In the genomic region with DNA sequence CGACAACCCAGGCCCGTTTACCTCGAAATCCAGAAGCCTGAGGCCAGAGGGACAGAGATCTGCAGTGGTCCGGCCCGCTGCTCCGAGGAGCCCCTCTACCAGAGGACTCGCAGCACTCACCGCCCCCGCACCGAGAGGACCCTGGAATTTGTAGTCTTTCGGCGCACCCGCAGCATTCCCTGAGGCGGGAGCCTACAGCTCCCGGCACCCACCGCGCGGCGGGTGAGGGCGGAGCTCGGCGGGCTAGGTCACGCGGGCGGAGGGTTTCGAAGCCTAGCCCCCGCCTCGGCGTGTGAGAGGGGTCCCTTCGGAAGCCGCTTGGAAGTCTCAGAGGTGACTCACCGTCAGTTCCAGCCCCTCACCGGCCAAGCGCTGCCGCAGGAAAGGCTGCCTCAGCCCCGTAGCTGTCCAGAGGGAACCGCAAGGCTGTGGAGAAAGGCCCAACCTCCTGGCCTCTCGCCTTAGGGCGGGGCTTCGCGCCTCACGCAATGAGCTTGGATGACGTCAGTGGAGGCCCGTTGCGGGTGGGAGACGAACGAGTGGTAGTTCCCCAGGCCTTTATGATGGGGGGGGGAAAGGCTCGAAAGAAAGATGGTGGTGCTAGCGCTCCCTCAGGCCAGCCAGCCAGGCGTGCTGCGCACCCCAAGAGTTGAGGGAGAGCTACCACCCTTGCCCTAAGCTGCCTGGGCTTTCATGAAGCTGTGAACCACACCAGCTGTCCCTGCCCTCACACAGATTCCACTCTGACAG, we compare ENCODE assay signal across 8 mouse cellular contexts. TPM values are rescaled to one million over a fixed set of nuclear protein-coding genes. Genes with fewer than 3 reads are reported as not detected.
DNase-seq lines count a peak whose midpoint lies in the region; ATAC-seq and TF ChIP-seq lines count a peak whose summit lies in the region.

Gene Cdip1, minus strand, starts transcription at position 483 of the 750 bp plus-strand sequence.

- H3K4me1 ChIP-seq in hindbrain, embryonic 14.5 days (replicated peaks; ENCODE audit: control insufficient read depth, insufficient read depth, low read length), result peaks cover 38% of the 10 kb centered on the region

- peak; percentile 88 for ATAC-seq in Patski
- ATAC-seq in hindbrain, embryonic 14.5 days (ENCODE audit: low FRiP score), result peak; percentile 98

- TF ChIP-seq CTCF in Patski (IDR thresholded peaks at IDR 0.05), result no peak

- in situ Hi-C loops in Patski (cut with MboI; ENCODE audit: low pct_unique_long_range_greater_than_20kb), result loop anchor here (5.0 kb wide), 1 partner anchor 73 kb away; the partner anchor contains the start of gene Nmral1

- H3K36me3 ChIP-seq in hindbrain, embryonic 14.5 days (replicated peaks; ENCODE audit: control insufficient read depth, insufficient read depth), result no peaks in the 10 kb centered on the region

- H3K4me2 ChIP-seq in hindbrain, embryonic 14.5 days (replicated peaks), result peak within 1 kb of the TSS; percentile 93

- DNase-seq in Patski (ENCODE audit: low read depth, low spot score), result peak; percentile 72
- peak; percentile 96 to 98 for DNase-seq in cerebellum, postnatal 14 days
- DNase-seq in frontal cortex, postnatal 25 days (ENCODE audit: low spot score in 2 of 2), result peak; percentile 89 to 93
- peak; percentile 93 for DNase-seq in hindbrain, embryonic 14.5 days (ENCODE audit: low spot score)
- peak; percentile 97 to 98 for DNase-seq in layer of hippocampus, postnatal 36 days
- DNase-seq in lung, postnatal 36 days, result peak; percentile 96
- peak; percentile 97 for DNase-seq in retina, postnatal 1 day
- peak; percentile 90 to 98 for DNase-seq in urinary bladder, adult 18-20 months (ENCODE audit: low spot score in 2 of 2)

- peak within 1 kb of the TSS; percentile 98 for H3K27ac ChIP-seq in hindbrain, embryonic 14.5 days

- H3K9ac ChIP-seq in hindbrain, embryonic 14.5 days, result peak within 1 kb of the TSS; percentile 76

- POLR2A ChIA-PET in Patski (lab: Charles Lee), result interaction anchor here (1.1 to 1.3 kb wide), 2 partner anchors 21 to 26 kb away, joined by 3 to 5 read pairs; no protein-coding TSS in a partner anchor

- H3K27me3 ChIP-seq in Patski, result no peaks in the 10 kb centered on the region
- no peaks in the 10 kb centered on the region for H3K27me3 ChIP-seq in hindbrain, embryonic 14.5 days (ENCODE audit: control insufficient read depth, insufficient read depth, low read length)

- under 1% methylated on average over 51 of the region's 51 CpGs for WGBS in hindbrain, embryonic 14.5 days

- no peaks in the 10 kb centered on the region for H3K9me3 ChIP-seq in hindbrain, embryonic 14.5 days (ENCODE audit: control insufficient read depth, low read length)

- peak within 1 kb of the TSS; percentile 92 for H3K4me3 ChIP-seq in hindbrain, embryonic 14.5 days (replicated peaks; ENCODE audit: low read length)

- CTCF ChIA-PET in Patski (lab: Charles Lee), result interaction anchor here (0.7 to 2.4 kb wide), 6 partner anchors 10 to 160 kb away, joined by 3 to 12 read pairs (median 3); no protein-coding TSS in a partner anchor

RNA-seq across cellular contexts. Expression of gene Cdip1, which starts in this region (rescaled TPM):
- 43.9 TPM for polyA plus RNA-seq in Patski (2021)
- 112 and 121 TPM in 2 replicates for polyA plus RNA-seq in hindbrain, embryonic 14.5 days (2014; fragmentation: Nextera tagmentation; extraction: Ambion mirVana)
- 100 to 1,000 TPM; 236 to 243 TPM for total RNA-seq in layer of hippocampus, postnatal 36 days (2021)

Comparison
In these comparisons a context has a peak if more than half of its experiments do, and no peak if none do; other contexts are left out.
1. Peak in every context shown above with its lines: DNase-seq, ATAC-seq, H3K4me3 ChIP-seq and H3K27ac ChIP-seq.